Mouse (Mus musculus) embryonic stem cell, embryonic (primary cell): Measurements from ENCODE around the gene Fgfr2.

Experiments used
- CTCF ChIA-PET, 4 experiments: fragments of 300-600 bp in 2 of 4; fragments of 350-600 bp in 2 of 4; sonication (Branson Sonifier 250); formaldehyde crosslinking; loops; one replicate each; lab custom pipeline; 2022; ENCODE audit warnings: inconsistent platforms in 2 of 4; lab: Charles Lee
- POLR2A ChIA-PET, 4 experiments: fragments of 300-600 bp in 2 of 4; fragments of 350-600 bp in 2 of 4; sonication (Branson Sonifier 250); formaldehyde crosslinking; loops; one replicate each; lab custom pipeline; 2022; ENCODE audit warnings: antibody characterized with exemption in 4 of 4, inconsistent platforms in 1 of 4; lab: Charles Lee

Gene Fgfr2

DNA sequence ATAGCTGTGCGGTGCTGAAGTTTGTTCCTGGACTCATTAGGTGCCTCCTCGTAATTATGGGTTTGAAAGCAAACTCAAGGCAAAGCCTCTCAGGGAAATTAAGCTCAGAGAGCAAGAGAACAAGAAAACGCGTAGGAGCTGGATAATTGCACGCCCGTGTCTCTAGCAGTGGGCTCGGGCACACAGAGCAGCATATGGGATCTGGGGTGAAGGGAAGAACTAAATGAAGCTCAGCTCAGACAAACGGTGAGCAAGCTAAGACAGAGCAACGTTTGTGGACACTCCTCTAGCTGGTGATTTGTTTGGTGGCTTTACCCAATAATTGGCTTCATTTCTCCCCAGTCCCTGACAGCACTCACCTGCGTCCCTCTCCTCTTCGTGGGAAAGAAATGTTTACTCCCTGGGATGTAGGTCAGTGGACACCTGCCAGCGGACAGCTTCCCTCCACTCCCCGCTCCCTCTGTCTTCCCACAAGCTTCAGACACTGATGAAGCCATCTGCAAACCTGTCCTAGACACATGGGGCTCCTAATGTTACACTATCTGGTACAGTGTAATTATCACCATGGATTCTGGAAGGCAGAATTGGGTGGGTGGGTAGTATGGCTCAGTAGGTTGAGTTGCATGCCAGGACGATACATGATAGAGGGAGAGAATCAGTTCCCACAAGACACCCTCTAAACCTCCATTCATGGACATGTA is 1117.0 kb downstream of the Fgfr2 start:
- POLR2A ChIA-PET = interaction anchor here in 2 of 4 experiments (0.5 to 1.0 kb wide), 2 partner anchors 12 to 66 kb away, joined by 3 read pairs; no protein-coding TSS in a partner anchor
- CTCF ChIA-PET = no interaction called here

DNA sequence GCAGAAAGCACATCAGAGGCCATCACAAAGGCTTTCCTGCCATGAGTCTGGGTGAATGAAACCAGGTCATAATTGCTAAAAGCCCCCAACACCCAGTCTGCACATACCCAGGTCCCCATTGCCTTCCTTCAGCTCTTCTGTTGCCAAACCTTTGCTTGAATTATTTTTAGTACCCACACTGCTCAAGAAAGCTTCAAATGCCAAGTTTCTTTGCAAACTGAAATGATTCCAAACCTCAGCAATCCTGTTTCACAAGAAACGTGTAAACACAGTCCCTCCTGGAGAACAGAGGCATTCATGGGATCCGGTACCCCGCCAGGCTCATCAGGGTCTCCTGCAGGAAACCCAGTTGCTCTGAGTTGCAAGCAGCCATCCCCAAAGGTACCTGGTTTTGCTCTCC is 1130.3 kb downstream of the Fgfr2 start:
- ChIA-PET CTCF (no interaction called here), POLR2A (no interaction called here)

DNA sequence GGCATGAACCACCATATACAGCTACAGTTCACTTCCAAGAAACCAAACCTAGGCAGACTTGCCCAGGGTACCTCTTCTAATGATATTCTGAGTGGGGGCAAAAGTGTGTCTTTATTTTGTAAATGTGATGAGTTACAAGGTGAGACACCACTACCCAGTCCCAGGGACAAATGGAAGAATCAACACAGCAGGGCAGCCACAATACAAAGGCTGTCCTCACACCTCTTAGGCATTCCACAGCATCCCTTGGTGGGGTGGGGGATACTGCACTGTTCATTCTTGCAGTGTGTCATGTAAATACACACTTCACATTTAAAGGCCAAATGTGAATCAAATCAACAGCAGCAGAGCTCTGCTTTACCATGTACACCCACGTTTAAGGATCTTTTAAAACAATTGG is 1130.9 kb downstream of the Fgfr2 start:
- ChIA-PET POLR2A (no interaction called here), CTCF (no interaction called here)

DNA sequence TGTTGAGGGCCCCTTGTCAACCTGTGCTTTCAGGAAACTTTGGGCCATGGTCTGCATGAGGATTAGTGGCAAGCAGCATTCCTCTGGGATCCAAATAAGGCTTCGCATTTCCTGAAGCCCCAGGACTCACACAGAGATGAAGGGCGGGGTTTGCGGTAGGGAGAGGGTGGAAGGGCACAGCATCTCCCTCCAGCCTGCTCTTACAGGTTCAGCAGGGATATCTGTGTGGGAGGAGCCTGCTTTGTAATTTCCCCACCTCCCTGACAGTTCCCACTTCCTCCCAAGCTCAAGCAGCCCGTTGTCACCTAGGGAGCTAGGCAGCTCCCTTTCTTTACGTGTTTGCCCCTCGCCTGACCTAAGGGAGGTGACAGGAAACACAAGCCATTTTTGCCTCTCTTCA is 1134.1 kb downstream of the Fgfr2 start:
- CTCF ChIA-PET = no interaction called here
- POLR2A ChIA-PET = interaction anchor here in 1 of 4 experiments (0.5 to 0.6 kb wide), 3 partner anchors 14 to 820 kb away, joined by 3 to 4 read pairs (median 3); no protein-coding TSS in a partner anchor

DNA sequence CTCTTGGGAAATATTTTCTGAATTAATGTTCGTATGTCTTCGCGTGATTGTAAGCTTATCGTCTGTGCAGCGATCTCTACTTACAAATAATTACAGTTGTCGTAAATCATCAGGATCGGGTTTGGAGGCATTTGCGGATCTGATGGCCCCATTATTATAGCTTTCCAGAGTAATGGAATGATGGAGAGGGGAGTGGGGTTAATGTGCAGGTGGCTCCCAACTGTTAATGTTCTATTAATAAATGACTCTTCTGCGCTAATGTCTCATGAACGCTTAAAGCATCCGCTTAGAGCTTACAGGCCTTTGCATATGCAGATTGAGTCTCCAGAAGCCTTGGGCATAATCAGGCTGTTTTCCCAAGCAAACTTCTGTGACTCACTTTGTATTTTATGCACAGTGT is 1144.5 kb downstream of the Fgfr2 start:
- ChIA-PET POLR2A (no interaction called here), CTCF (no interaction called here)

DNA sequence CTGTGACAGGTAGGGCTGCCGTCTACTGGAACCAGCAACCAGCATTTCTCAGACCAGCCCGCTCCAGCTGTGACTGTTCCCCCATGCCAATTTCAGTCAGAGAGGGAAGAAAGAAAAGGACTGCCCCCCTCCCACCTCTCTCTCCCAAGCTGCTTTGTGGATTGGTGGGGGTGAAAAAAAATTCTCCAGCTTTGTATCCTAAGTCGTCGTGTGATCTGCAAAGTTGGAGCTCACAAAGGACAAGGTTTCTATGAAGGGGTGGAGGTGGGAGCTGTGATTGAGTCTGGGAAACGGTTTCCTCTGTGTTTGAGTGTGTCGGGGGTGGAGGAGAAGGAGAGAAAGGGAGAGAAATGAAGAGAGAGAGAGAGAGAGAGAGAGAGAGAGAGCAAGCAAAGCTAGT is 1147.3 kb downstream of the Fgfr2 start:
- ChIA-PET POLR2A (interaction anchor here in 1 of 4 experiments (0.7 to 0.9 kb wide), 2 partner anchors 8 to 1098 kb away, joined by 3 read pairs; no protein-coding TSS in a partner anchor), CTCF (interaction anchor here in 1 of 4 experiments (0.6 kb wide), 1 partner anchor 62 kb away, joined by 4 read pairs; no protein-coding TSS in a partner anchor)

DNA sequence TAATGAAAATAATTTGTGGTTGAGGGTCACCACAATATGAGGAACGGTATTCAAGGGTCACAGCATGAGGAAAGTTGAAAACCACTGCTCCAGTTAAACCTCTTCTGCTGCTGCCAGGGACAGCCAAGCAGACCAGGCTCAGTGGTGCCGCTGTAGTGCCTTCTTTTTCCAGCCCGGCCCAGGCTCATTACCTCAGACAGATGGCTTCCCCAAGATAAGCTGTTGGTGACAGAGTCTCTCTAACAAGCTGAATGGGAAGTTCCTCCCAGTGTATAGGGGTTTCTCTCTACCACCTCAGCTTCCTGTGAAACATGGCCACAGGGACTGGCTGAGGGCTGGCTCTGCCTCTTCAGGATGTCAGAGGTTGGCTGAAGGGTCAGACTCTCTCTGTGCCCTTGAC is 1152.9 kb downstream of the Fgfr2 start:
- ChIA-PET CTCF (no interaction called here), POLR2A (no interaction called here)

DNA sequence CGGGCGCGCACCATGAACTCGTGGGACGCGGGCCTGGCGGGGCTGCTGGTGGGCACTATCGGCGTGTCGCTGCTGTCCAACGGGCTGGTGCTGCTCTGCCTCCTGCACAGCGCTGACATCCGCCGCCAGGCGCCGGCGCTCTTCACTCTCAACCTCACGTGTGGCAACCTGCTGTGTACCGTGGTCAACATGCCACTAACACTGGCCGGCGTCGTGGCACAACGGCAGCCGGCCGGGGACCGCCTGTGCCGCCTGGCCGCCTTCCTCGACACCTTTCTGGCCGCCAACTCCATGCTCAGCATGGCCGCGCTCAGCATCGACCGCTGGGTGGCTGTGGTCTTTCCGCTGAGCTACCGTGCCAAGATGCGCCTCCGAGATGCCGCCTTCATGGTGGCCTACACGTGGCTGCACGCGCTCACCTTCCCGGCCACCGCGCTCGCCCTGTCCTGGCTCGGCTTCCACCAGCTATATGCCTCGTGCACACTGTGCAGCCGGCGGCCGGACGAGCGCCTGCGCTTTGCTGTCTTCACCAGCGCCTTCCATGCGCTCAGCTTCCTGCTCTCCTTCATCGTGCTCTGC is 1156.1 kb downstream of the Fgfr2 start:
- ChIA-PET CTCF (no interaction called here), POLR2A (interaction anchor here in 1 of 4 experiments (0.6 to 1.2 kb wide), 2 partner anchors 9 to 496 kb away, joined by 3 to 4 read pairs; no protein-coding TSS in a partner anchor)

DNA sequence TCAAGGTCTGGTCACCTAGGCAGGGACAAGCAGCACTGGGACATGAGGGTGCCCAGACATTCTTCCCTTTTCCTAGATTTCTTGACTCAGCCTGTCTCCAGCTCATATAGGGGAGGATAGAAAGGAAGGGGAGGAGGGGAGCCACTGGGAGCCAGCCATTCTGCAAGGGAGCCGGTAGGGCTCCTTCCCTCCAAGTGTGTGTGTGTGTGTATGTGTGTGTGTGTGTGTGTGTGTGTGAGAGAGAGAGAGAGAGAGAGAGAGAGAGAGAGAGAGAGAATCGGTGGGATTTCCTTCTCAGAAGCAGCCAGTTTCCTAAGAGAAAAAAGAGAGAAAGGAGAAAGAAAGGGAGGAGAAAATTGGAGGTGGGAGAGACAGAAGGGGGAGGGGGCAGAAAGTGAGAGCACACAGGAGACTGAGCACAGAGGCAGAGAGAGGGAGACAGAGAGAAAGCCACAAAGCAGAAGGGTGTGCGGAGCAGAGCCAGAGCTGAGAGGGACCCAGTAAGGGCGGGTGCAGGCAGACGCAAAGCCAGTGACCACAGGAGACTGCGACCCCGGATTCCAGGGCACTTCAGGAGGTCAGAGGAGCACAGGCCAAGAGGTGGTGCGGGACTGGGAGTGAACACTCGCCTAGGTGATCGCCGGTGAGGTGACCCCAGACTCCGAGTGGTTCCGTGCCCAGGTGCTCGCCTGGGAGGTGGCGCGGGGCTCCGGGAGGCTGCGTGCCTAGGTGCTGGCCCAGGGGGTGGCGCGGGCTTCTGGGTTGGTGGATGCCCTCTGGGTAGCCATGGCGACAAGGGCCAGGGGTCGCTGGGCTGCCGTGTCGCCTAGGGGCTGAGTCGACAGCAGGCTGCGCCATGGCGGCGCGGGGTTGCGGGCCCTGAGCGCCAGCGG is 1156.9 kb downstream of the Fgfr2 start, which contains the start of gene Gpr26:
TSS of gene Gpr26 (plus strand) at position 438 of the 893 bp plus-strand sequence.
- POLR2A ChIA-PET = no interaction called here
- CTCF ChIA-PET = no interaction called here

DNA sequence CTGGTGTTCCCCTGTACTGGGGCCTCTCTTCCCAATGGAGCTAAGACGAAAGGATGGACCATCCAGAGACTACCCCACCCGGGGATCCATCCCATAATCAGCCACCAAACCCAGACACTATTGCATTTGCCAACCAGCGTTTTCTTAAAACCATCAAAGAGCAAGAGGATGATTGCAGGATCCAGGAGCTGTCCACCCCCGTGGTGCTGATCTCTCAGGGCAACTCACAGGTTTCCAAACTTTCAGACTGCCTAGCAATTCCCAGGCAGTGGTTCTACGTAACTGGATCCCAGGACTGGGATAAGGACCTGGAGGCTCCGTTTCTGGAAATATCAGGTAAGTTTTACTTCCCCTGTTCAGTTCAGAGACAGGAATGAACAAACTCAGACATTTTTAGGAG is 1162.6 kb downstream of the Fgfr2 start:
- POLR2A ChIA-PET = interaction anchor here in 1 of 4 experiments (0.5 kb wide), 1 partner anchor 316 kb away, joined by 3 read pairs; no protein-coding TSS in a partner anchor

DNA sequence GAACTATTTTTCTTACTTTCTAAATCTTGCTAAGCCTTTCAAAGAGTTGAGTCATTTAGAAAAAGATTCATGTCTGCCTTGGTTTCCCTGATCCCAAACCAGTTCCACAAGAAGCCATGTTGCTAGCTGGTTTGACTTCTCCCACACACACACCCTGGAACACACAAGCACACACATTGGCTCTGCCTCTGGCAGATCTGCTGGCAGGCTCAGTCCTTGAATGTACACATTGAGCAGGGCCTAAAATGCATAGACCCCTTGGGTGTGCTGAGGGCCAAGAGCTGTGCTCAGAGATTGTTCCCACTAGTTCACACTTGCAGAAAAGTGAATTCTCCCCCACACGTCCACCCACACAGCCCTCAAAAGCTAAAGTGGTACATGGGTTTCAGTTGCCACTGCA is 1164.4 kb downstream of the Fgfr2 start:
- ChIA-PET POLR2A (interaction anchor here in 1 of 4 experiments (0.6 kb wide), 1 partner anchor 1082 kb away, joined by 3 read pairs; no protein-coding TSS in a partner anchor), CTCF (no interaction called here)

More for the DNA sequence above, 1162.6 kb downstream of the Fgfr2 start:
- CTCF ChIA-PET = interaction anchor here in 1 of 4 experiments (0.6 kb wide), 1 partner anchor 160 kb away, joined by 8 read pairs; no protein-coding TSS in a partner anchor

DNA sequence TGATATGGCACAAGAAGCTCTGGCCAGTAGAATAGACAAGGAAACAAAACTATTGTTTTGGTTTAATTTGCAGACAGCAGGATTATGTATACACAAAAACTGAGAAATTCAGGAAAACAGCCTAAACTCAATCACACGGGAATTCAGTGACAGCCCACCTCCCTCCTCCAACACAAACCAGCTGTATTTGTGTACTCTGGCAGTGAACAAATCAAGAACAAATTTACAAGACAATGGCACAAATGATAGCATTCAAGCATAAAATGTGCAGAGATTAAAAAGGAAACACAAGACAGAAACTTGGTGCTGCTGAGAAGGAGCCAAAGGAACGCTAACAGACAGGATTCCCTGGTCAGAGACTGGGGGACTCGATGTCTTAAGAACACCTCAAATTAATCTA is 1169.7 kb downstream of the Fgfr2 start:
- ChIA-PET CTCF (no interaction called here), POLR2A (no interaction called here)

DNA sequence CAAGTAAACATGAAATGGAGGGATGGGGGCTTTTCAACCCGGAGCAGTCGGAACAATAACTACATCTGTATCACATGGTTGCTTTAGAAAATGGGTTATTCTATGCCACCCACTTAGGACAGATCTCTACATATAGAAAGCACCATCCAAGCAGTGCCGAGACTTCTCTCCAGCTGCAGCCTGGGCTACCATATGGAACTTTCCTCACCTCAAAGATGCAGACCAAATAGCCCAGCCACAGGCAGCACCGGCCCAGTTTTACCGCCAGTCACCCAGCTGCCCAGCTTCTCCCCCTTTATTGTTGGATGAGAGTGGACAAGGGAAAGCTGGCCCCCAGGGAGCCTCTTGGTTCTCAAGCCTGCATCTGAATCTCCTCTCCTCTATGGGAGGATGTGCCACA is 1172.0 kb downstream of the Fgfr2 start:
- CTCF ChIA-PET = interaction anchor here in 1 of 4 experiments (0.6 kb wide), 1 partner anchor 10 kb away, joined by 3 read pairs; no protein-coding TSS in a partner anchor
- POLR2A ChIA-PET = no interaction called here

DNA sequence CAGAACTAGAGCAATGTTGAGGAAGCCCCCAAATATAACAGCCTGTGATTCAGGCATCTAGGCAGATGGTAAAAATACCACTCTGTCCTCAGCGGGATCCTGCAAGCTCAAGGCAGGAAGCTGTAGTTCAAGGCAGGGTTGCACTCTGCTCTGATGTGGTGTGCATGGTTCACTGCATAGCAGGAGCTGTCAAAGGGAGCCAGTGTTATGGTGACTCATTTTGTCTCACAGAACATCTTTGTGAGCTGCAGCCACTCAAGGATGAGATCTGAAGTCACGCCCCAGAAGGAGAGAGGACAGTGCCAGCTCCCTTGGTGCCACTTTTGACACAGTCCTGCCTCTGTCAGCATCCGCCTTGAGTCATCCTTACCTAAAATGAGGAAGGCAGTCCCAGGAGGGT is 1185.5 kb downstream of the Fgfr2 start:
- ChIA-PET POLR2A (no interaction called here), CTCF (no interaction called here)

DNA sequence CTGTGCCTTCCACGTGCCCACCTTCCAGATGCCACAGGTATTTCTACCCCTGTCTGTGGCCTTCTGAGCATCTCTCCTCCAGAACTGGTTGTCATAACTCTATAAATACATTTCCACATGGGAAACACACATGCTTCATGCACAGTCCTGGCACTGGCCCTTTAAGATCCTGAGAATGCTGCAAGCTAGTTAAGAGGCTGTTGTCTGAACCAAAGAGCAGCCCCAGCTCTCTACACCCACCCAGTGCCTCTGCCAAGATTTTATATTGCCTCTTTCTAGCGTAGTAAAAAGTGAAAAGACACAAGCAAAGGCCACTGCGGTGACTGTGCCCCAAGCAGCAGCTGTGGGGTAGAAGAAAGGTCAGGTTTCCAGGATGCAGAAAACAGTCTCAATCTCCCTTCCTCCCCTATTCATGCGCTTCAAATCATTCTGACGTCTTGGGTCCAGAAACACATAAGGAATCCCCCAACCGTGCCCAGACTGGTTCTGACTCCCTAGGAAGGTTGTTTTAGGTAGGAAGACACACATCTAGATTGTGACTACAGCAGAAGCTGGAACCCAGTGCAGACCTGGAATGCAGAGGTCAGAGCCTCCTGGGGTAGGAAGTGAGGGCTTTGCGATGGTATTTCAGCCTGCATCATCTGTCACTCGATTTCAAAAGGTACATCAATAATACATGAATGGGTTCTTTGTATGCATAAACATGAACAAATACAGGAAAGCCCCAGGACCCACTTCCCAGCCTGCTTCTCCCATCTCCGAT is 1195.7 kb downstream of the Fgfr2 start:
- ChIA-PET POLR2A (interaction anchor here in 1 of 4 experiments (0.6 kb wide), 1 partner anchor 494 kb away, joined by 3 read pairs; no protein-coding TSS in a partner anchor), CTCF (interaction anchor here in 1 of 4 experiments (0.8 kb wide), 1 partner anchor 282 kb away, joined by 8 read pairs; no protein-coding TSS in a partner anchor)

DNA sequence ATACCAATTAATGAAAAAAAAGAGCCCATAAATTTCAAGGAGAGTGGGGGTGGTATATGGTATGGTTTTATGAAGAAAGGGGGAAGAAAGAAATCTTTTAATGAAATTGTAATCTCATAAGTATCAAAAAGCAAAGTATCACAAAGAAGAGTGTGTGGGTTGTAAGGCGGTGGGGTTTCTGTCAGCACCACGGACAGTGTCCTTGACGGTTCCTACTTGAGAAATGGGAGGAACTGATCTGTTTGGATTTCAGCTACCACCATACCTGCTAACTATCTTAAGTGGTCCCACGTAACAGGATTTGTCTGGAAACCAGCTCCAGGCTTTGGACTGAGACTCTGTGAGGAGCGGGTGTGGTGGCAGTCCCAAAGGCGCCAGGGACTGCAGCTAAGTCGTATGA is 1205.8 kb downstream of the Fgfr2 start:
- ChIA-PET POLR2A (no interaction called here), CTCF (interaction anchor here in 2 of 4 experiments (0.5 to 0.8 kb wide), 2 partner anchors 10 to 658 kb away, joined by 3 to 4 read pairs; no protein-coding TSS in a partner anchor)

DNA sequence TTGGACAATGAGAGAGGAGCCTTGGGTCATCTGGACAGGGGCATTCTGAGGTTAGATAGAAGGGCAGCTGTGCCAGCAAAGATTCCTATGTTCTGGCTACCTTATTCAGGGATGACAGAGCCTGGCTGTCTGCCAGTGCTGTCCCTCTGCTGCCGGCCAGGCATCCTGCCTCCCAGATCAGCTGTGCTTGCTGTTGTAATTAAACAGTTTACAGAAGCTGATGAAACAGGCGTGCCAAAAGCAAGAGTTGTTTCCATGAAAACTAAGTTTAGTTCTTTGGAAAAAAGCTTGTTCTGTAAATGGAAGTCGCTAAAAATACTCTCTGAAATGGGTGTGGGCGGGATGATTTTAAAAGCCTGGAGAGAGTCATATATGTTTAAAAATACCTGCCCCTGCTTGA is 1213.5 kb downstream of the Fgfr2 start:
- CTCF ChIA-PET = interaction anchor here in 1 of 4 experiments (1.0 kb wide), 1 partner anchor 27 kb away, joined by 4 read pairs; no protein-coding TSS in a partner anchor

More for the DNA sequence above, 1213.5 kb downstream of the Fgfr2 start:
- POLR2A ChIA-PET = interaction anchor here in 1 of 4 experiments (0.6 kb wide), 1 partner anchor 593 kb away, joined by 3 read pairs; no protein-coding TSS in a partner anchor
